Mouse (Mus musculus) midbrain, postnatal 0 days (tissue): ENCODE results near the gene Ubap2l. TPM values are rescaled to one million over a fixed set of nuclear protein-coding genes. Genes with fewer than 3 reads are reported as not detected.

Experiments used
- ATAC-seq: fragments of 200-750 bp; cut with Nextera tagmentation; 2 replicates; pipeline ENCODE4 v1.8.0; 2017; ENCODE audit warnings: moderate number of reproducible peaks, mild to moderate bottlenecking, moderate TSS enrichment, moderate library complexity; ENCODE audit not compliant: low FRiP score
- DNase-seq: peaks from one replicate; pipeline ENCODE4 v3.0.0-alpha.2; 2015; ENCODE audit warnings: low spot score
- H3K27ac ChIP-seq: fragments of 300-500 bp; sonication (generic); 2 replicates; pipeline ENCODE4 v1.5.1; 2014; ENCODE audit warnings: low read depth, mild to moderate bottlenecking, low read length, mixed read lengths
- H3K27me3 ChIP-seq: fragments of 300-500 bp; sonication (generic); 2 replicates; pipeline ENCODE4 v1.6.1; 2014; ENCODE audit warnings: low read length, control low read depth, mixed read lengths; ENCODE audit not compliant: insufficient read depth
- H3K36me3 ChIP-seq: fragments of 300-500 bp; sonication (generic); 2 replicates; pipeline ENCODE4 v1.6.1; 2014; ENCODE audit warnings: low read length, control low read depth, mixed read lengths; ENCODE audit not compliant: insufficient read depth
- H3K4me1 ChIP-seq: fragments of 300-500 bp; sonication (generic); 2 replicates; pipeline ENCODE4 v1.6.1; 2014; ENCODE audit warnings: mild to moderate bottlenecking, control low read depth, antibody characterized with exemption, low read length, mixed read lengths; ENCODE audit not compliant: insufficient read depth
- H3K4me2 ChIP-seq: fragments of 300-500 bp; sonication (generic); 2 replicates; pipeline ENCODE4 v1.6.1; 2014; ENCODE audit warnings: low read depth, mild to moderate bottlenecking, low read length, mixed read lengths; ENCODE audit not compliant: poor library complexity, severe bottlenecking
- H3K4me3 ChIP-seq: fragments of 300-500 bp; sonication (generic); 2 replicates; pipeline ENCODE4 v1.5.1; 2014; ENCODE audit warnings: low read depth, mild to moderate bottlenecking, low read length, moderate library complexity
- H3K9ac ChIP-seq: fragments of 300-500 bp; sonication (generic); replicated peaks from 2 replicates; pipeline ENCODE4 v1.6.1; 2014; ENCODE audit warnings: mild to moderate bottlenecking, low read length, moderate library complexity, mixed read lengths; ENCODE audit not compliant: poor library complexity, severe bottlenecking
- H3K9me3 ChIP-seq: fragments of 300-500 bp; sonication (generic); 2 replicates; pipeline ENCODE4 v1.6.1; 2016; ENCODE audit warnings: low read length, control low read depth
- CTCF ChIP-seq: IDR thresholded peaks from 2 replicates; pipeline ENCODE4 v1.5.1; 2016; ENCODE audit warnings: antibody characterized with exemption, mild to moderate bottlenecking
- WGBS: fragments of 180-500 bp; shearing (Covaris S2); extraction: QIAGEN DNeasy Blood & Tissue Kit; methylation state at CpG from one replicate; pipeline ENCODE4 v1.1.7; 2014; 5-methylcytosine and 5-hydroxymethylcytosine counted together
- polyA plus RNA-seq: library from polyadenylated mRNA; unstranded; fragments of >200 nt; fragmentation: Nextera tagmentation; extraction: Ambion mirVana; gene quantifications from 2 replicates; pipeline ENCODE4 v1.2.1, GENCODE M21; 2015
- total RNA-seq: library from RNA; depleted of rRNA; stranded (reverse); fragments of >200 nt; gene quantifications from 2 replicates; pipeline ENCODE4 v1.2.3, GENCODE M21; 2014; rRNA removed

Gene Ubap2l
- 108 and 112 TPM in 2 replicates for total RNA-seq
- polyA plus RNA-seq, result 93.2 and 133 TPM in 2 replicates

DNA sequence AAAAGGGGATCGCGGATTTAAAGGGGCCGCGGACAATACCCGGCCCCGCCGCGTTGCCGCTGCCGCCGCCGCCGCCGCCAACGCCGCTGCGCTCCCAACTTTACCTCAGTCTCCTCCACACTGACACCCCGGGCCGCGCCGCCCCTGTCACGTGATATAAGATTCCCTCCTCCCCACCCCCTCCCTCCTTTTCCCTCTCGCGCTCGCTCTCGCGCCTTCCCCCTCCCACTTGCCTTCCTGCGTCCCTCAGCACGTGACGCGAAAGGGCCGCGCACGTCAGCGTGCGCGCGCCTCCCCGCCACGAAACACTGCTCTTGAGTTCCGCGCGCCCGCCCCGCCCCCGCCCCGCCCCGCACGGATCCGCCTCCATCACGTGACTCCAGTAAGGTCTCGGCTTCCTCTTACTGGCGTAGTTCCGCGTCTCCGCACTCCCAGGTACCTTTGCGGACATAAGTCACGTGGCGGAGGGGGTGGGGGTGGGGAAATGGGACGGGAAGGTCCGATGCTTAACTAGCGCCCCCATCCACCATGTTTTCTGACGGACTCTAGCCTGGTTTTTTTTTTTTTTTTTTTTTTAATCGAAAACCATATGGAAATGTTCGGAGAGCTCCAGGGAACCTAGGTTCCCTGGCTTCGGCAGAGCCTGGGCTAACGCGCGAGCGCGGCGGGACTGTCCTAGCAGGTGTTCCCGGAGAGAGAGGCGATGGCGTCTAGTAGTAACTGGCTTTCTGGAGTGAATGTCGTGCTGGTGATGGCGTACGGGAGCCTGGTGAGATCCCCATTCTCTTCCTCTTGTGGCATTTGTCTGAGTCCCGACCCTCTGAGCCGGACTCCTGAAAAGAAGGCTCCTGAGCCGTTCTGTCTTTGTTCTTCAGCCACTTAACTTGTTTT is at the start of gene Ubap2l:
Ubap2l (minus strand) TSS at position 278 of the 891 bp plus-strand sequence.
- H3K27me3 ChIP-seq, result no peaks in the 10 kb centered on the region
- no peaks in the 10 kb centered on the region for H3K9me3 ChIP-seq
- H3K4me1 ChIP-seq, result peaks cover 5% of the 10 kb centered on the region
- peak; percentile 94 for ATAC-seq
- peaks cover 4% of the 10 kb centered on the region; the same call in 1 of the 2 replicates for H3K36me3 ChIP-seq
- under 1% methylated on average over 53 of the region's 81 CpGs for WGBS
- peak within 1 kb of the TSS; percentile 92 for H3K27ac ChIP-seq
- TF ChIP-seq CTCF, result peak; percentile 39
- H3K4me2 ChIP-seq, result peak within 1 kb of the TSS; percentile 58
- peak within 1 kb of the TSS; percentile 90 for H3K4me3 ChIP-seq
- H3K9ac ChIP-seq, result peak within 1 kb of the TSS; percentile 98
- peak; percentile 99 for DNase-seq

DNA sequence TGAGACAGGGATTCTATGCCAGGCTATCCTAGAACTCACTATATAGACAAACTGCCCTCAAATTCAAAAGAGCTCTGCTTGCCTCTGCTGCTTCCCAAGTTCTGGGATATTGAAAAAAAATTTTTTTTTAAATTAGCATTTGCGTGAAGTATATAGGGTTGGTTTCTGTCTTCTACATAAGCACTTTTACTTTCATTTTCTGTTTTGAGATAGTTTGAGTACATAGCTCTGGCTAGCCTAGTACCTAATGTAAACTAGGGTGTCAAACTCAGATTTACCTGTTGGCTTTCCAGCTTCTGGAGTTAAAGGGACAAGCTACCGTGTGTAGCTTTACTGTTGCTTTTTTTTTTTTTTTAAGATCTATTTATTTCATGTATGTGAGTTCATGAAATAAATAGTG is 49.2 kb upstream of the Ubap2l start:
- ATAC-seq, result no peak
- no peak for TF ChIP-seq CTCF

DNA sequence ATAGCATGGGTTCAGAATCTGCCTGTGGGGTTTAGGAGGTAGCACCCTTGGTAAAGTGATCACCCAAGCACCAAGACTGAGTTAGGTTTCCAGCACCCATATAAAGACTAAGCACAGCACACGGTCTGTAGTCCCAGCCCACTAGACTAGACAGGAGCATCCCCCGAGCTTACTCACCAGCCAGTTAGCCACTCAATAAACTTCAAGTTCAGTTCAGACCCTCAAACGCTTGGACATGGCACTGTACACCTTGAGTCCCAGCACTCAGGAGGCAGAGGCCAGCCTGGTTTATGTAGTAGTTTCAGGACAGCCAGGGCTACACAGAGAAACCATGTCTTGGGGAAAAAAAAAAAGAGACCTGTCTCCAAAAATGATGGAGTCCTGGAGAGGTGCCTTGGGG is 48.6 kb upstream of the Ubap2l start:
- H3K27ac ChIP-seq, result no peak overlapping the region
- peaks cover 15% of the 10 kb centered on the region for H3K36me3 ChIP-seq
- 90% methylated on average over 3 of the region's 3 CpGs for WGBS
- no peak overlapping the region for H3K4me2 ChIP-seq
- no peak for TF ChIP-seq CTCF
- no peaks in the 10 kb centered on the region for H3K9me3 ChIP-seq
- DNase-seq (no peak), ATAC-seq (no peak)
- no peaks in the 10 kb centered on the region for H3K4me1 ChIP-seq
- H3K9ac ChIP-seq, result no peak overlapping the region
- no peak overlapping the region for H3K4me3 ChIP-seq
- H3K27me3 ChIP-seq, result no peaks in the 10 kb centered on the region

More for the DNA sequence above, 49.2 kb upstream of the Ubap2l start:
- H3K27ac ChIP-seq, result no peak overlapping the region
- no peaks in the 10 kb centered on the region for H3K4me1 ChIP-seq
- no peaks in the 10 kb centered on the region for H3K9me3 ChIP-seq
- no peaks in the 10 kb centered on the region for H3K27me3 ChIP-seq
- H3K4me2 ChIP-seq, result no peak overlapping the region
- H3K9ac ChIP-seq, result no peak overlapping the region
- no peak for DNase-seq
- H3K4me3 ChIP-seq, result no peak overlapping the region
- H3K36me3 ChIP-seq, result peaks cover 15% of the 10 kb centered on the region
- 95% methylated on average over 2 of the region's 2 CpGs for WGBS

DNA sequence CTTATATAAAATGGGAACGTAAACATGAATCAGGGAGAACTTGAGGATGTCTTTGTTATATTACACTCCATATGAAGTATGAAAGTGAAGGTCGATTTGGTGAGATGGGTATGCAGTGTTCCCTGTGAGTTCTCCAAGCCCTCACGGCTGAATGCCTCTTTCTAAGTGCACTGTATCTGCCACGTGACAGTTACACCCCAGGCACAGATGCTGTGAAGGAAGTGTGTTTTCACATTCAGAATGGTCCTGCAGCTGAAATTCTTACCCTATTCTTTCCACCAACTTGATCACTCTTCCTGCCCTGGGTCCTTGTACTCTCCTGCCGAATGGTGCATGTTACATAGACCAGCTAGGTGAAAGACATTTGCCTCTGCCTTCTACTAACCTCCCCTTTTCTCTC is 45.5 kb upstream of the Ubap2l start:
- Histone ChIP-seq H3K9me3 (no peaks in the 10 kb centered on the region), H3K27me3 (no peaks in the 10 kb centered on the region), H3K9ac (no peak overlapping the region), H3K27ac (no peak overlapping the region), H3K4me2 (no peak overlapping the region), H3K4me3 (no peak overlapping the region), H3K36me3 (peaks cover 24% of the 10 kb centered on the region), H3K4me1 (no peaks in the 10 kb centered on the region)
- 87% methylated on average over 5 of the region's 5 CpGs for WGBS
- no peak for ATAC-seq
- no peak for DNase-seq
- no peak for TF ChIP-seq CTCF

DNA sequence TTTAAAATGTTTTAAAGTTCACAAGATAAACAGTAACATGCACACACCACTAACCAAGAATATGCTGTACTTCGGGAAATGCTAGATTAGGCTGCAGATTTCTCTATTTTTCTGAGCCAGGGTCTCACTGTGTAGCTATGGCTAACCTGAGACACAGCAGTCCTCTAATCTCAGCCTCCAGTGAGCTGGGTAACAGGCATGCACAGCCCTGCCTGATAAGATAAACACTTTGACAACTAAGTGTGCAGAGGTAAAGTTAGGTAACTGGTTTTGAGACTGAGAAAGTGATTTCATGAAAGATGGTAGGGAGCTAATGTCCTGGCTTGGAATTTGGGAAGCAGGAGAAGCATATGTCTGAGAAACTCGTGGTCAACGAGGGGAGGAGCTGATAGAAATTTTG is 42.0 kb upstream of the Ubap2l start:
- peaks cover 50% of the 10 kb centered on the region for H3K36me3 ChIP-seq
- no peaks in the 10 kb centered on the region for H3K27me3 ChIP-seq
- H3K9ac ChIP-seq, result no peak overlapping the region
- H3K4me1 ChIP-seq, result no peaks in the 10 kb centered on the region
- WGBS, result 91% methylated on average over 3 of the region's 3 CpGs
- DNase-seq, result no peak
- ATAC-seq, result no peak
- H3K9me3 ChIP-seq, result no peaks in the 10 kb centered on the region
- TF ChIP-seq CTCF, result no peak
- no peak overlapping the region for H3K27ac ChIP-seq
- no peak overlapping the region for H3K4me2 ChIP-seq
- no peak overlapping the region for H3K4me3 ChIP-seq

DNA sequence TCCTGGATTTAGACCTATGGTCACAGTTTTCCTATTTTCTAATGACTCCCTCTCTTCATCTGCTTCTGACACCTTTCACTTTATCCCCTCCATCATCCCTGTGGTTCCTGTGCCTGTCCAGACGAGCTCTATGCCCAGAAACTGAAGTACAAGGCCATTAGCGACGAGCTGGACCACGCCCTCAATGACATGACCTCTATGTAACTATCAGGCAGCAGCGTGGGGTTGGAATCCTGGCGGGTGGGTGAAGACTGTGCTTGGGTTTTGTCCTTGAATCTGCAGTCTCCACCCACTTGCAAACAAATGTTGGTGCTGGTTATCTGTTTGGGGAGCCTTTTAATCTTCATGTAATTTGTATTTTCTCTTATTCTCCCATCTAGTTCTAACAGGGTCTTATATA is 38.5 kb upstream of the Ubap2l start:
- no peaks in the 10 kb centered on the region for H3K27me3 ChIP-seq
- no peaks in the 10 kb centered on the region for H3K9me3 ChIP-seq
- no peak overlapping the region for H3K4me3 ChIP-seq
- no peak for DNase-seq
- H3K4me2 ChIP-seq, result no peak overlapping the region
- no peak overlapping the region for H3K9ac ChIP-seq
- no peak overlapping the region for H3K27ac ChIP-seq
- no peak for TF ChIP-seq CTCF
- no peaks in the 10 kb centered on the region for H3K4me1 ChIP-seq
- ATAC-seq, result no peak
- 93% methylated on average over 6 of the region's 6 CpGs for WGBS
- H3K36me3 ChIP-seq, result peaks cover 63% of the 10 kb centered on the region
